Mouse (Mus musculus): Measurements from ENCODE around the gene Cpb2.

Cpb2 gene

GRCm38 (mm10) chr14:75242087-75242486 lies at the start of gene Cpb2:
Gene Cpb2 (plus strand): TSS chr14:75242287.
- ATAC-seq (ENCODE audit: low TSS enrichment), result no peak

- no peak for ATAC-seq (ENCODE audit: low TSS enrichment)
Measured at GRCm38 (mm10) chr14:75192427-75192826, 49.7 kb upstream of the Cpb2 start.

GRCm38 (mm10) chr14:75192858-75193257 lies 49.2 kb upstream of the Cpb2 start:
- ATAC-seq (ENCODE audit: low TSS enrichment), result no peak

- ATAC-seq (ENCODE audit: low TSS enrichment), result no peak
Measured at GRCm38 (mm10) chr14:75195530-75195929, 46.6 kb upstream of the Cpb2 start.

- ATAC-seq (ENCODE audit: low TSS enrichment), result peak; percentile 80
Measured at GRCm38 (mm10) chr14:75197027-75197426, 45.1 kb upstream of the Cpb2 start.

GRCm38 (mm10) chr14:75197660-75198059 lies 44.4 kb upstream of the Cpb2 start:
- no peak for ATAC-seq (ENCODE audit: low TSS enrichment)

- ATAC-seq (ENCODE audit: low TSS enrichment), result no peak
Measured at GRCm38 (mm10) chr14:75205363-75206051, 36.6 kb upstream of the Cpb2 start.

GRCm38 (mm10) chr14:75206307-75206706 lies 35.8 kb upstream of the Cpb2 start:
- ATAC-seq (ENCODE audit: low TSS enrichment), result no peak

- ATAC-seq (ENCODE audit: low TSS enrichment), result no peak
Measured at GRCm38 (mm10) chr14:75208572-75209151, 33.4 kb upstream of the Cpb2 start.

- peak; percentile 67; the same call in 1 of the 2 replicates for ATAC-seq (ENCODE audit: low TSS enrichment)
Measured at GRCm38 (mm10) chr14:75213752-75214151, 28.3 kb upstream of the Cpb2 start.

- no peak for ATAC-seq (ENCODE audit: low TSS enrichment)
Measured at GRCm38 (mm10) chr14:75218843-75219242, 23.2 kb upstream of the Cpb2 start.

GRCm38 (mm10) chr14:75219250-75219913 lies 22.7 kb upstream of the Cpb2 start:
- ATAC-seq (ENCODE audit: low TSS enrichment), result no peak

- no peak for ATAC-seq (ENCODE audit: low TSS enrichment)
Measured at GRCm38 (mm10) chr14:75222386-75222785, 19.7 kb upstream of the Cpb2 start.

GRCm38 (mm10) chr14:75227453-75228084 lies 14.5 kb upstream of the Cpb2 start:
- ATAC-seq (ENCODE audit: low TSS enrichment), result no peak

- peak; percentile 67; the same call in 1 of the 2 replicates for ATAC-seq (ENCODE audit: low TSS enrichment)
Measured at GRCm38 (mm10) chr14:75229834-75230233, 12.3 kb upstream of the Cpb2 start.

GRCm38 (mm10) chr14:75233070-75233469 lies 9.0 kb upstream of the Cpb2 start:
- ATAC-seq (ENCODE audit: low TSS enrichment), result no peak

- ATAC-seq (ENCODE audit: low TSS enrichment), result 0 out of 2 replicates have a peak, but pooled peaks have one; percentile 4
Measured at GRCm38 (mm10) chr14:75235552-75235951, 6.5 kb upstream of the Cpb2 start.

GRCm38 (mm10) chr14:75235955-75236635 lies 6.0 kb upstream of the Cpb2 start:
- ATAC-seq (ENCODE audit: low TSS enrichment), result peak; percentile 98

- ATAC-seq (ENCODE audit: low TSS enrichment), result no peak
Measured at GRCm38 (mm10) chr14:75236636-75237003, 5.5 kb upstream of the Cpb2 start.

- ATAC-seq (ENCODE audit: low TSS enrichment), result no peak
Measured at GRCm38 (mm10) chr14:75237096-75237495, 5.0 kb upstream of the Cpb2 start.

GRCm38 (mm10) chr14:75238054-75238692 lies 3.9 kb upstream of the Cpb2 start:
- ATAC-seq (ENCODE audit: low TSS enrichment), result no peak

All from frontal cortex, adult (tissue).